Mouse (Mus musculus): Measurements from ENCODE around the gene Olfr1337. TPM values are rescaled to one million over a fixed set of nuclear protein-coding genes. Genes with fewer than 3 reads are reported as not detected.

Gene Olfr1337
- not detected for polyA plus RNA-seq (2014; fragmentation: Illumina TruSeq; extraction: RNeasy Lipid Tissue Mini Kit (QIAGEN cat#74804); ENCODE audit: low read depth, low replicate concordance)

DNA sequence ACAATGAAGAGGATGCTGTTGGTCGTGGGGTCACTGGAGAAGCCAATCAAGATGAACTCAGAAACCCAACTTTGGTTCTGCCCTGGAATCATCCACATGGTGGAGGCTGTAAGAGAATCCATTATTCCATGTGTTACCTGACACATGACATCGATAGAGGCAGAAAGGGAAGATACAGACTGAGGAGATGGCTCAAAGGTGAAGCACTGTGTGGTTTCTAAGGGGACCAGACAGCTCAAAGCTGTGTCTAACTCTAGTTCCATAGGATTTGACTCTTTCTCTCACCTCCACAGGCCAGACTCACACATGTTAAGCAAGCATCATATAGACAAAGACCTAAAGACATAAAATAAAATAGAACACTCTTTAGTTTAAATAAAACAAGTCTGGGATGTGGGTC is at the start of gene Olfr1337:
Olfr1337 (minus strand) TSS at position 101 of the 400 bp plus-strand sequence.

DNA sequence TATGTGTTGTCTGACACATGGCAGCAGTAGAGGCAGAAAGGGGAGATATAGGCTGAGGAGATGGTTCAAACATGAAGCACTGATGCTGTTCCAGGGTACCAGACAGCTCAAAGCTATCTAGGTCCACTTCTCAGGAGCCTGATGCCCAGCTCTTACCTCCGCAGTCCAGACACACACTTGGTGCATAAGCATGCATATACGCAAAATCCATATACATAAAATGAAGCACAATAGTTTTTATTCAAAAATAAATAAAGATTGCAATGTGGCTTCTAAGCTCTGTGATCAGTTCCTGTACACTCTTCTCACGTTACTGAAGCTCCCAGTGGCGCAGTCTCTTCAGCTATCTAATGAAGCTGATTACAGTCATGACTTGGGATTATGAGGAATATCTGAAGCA is 27.5 kb upstream of the Olfr1337 start, which contains the start of gene Olfr1335:
Olfr1335 (minus strand) TSS at position 101 of the 400 bp plus-strand sequence.

DNA sequence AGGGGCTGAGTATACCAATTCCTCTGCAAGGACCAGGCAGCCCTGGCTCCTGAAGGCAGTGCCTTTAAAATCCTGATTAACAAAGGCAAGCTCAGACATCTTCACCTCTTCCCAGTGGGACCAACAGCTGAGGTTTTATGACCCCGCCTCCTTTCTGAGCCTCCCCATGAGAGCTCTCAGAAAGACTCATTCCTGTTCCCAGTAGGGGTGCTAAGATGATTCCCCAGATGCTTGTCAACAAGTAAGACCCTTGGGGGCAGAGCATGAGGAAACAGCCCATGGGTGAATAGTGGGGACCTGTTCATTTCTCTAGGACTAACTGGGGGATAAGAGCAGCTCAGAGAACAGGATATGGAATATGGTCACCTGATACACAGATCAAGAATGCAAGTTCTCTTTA is 23.7 kb downstream of the Olfr1337 start, which contains the start of gene Olfr1338:
Olfr1338 (minus strand) TSS at position 101 of the 400 bp plus-strand sequence.

DNA sequence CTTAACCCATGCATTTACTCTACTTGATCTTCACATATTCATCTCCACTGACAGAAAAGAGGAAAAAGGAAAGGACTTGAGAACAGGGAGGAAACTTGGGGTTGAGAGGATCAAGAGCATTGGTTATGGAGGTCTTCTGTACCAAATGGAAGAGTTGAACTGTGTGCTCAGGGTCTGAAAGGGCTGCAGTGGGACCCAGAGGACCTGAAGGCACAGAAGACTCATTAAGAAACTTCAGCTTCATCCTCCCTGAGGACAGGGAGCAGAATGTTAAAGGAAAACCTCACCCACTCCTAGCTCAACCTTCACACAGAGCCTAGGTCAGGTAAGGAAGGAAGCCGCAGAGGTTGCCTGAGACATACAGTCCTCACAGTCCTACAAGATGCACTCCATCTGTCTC is 50.5 kb downstream of the Olfr1337 start, which contains the start of gene Olfr1339:
Olfr1339 (plus strand) TSS at position 301 of the 400 bp plus-strand sequence.

Other genes with a start within 250 kb of the Olfr1337 start
- not detected for gene Tmem125, start 238.5 kb downstream of the Olfr1337 start, polyA plus RNA-seq (2014; fragmentation: Illumina TruSeq; extraction: RNeasy Lipid Tissue Mini Kit (QIAGEN cat#74804); ENCODE audit: low read depth, low replicate concordance)
- gene Cfap57, start 161.8 kb downstream of the Olfr1337 start, polyA plus RNA-seq (2014; fragmentation: Illumina TruSeq; extraction: RNeasy Lipid Tissue Mini Kit (QIAGEN cat#74804); ENCODE audit: low read depth, low replicate concordance), result not detected
- gene Ebna1bp2, start 161.8 kb downstream of the Olfr1337 start, polyA plus RNA-seq (2014; fragmentation: Illumina TruSeq; extraction: RNeasy Lipid Tissue Mini Kit (QIAGEN cat#74804); ENCODE audit: low read depth, low replicate concordance), result 22.7 TPM
- not detected for gene Olfr62, start 123.6 kb downstream of the Olfr1337 start, polyA plus RNA-seq (2014; fragmentation: Illumina TruSeq; extraction: RNeasy Lipid Tissue Mini Kit (QIAGEN cat#74804); ENCODE audit: low read depth, low replicate concordance)
- gene Olfr1342, start 89.8 kb downstream of the Olfr1337 start, polyA plus RNA-seq (2014; fragmentation: Illumina TruSeq; extraction: RNeasy Lipid Tissue Mini Kit (QIAGEN cat#74804); ENCODE audit: low read depth, low replicate concordance), result not detected
- not detected for gene Olfr1341, start 79.1 kb downstream of the Olfr1337 start, polyA plus RNA-seq (2014; fragmentation: Illumina TruSeq; extraction: RNeasy Lipid Tissue Mini Kit (QIAGEN cat#74804); ENCODE audit: low read depth, low replicate concordance)
- gene Olfr1340, start 62.4 kb downstream of the Olfr1337 start, polyA plus RNA-seq (2014; fragmentation: Illumina TruSeq; extraction: RNeasy Lipid Tissue Mini Kit (QIAGEN cat#74804); ENCODE audit: low read depth, low replicate concordance), result not detected
- not detected for gene Olfr1339, start 50.4 kb downstream of the Olfr1337 start, polyA plus RNA-seq (2014; fragmentation: Illumina TruSeq; extraction: RNeasy Lipid Tissue Mini Kit (QIAGEN cat#74804); ENCODE audit: low read depth, low replicate concordance)
- not detected for gene Olfr1338, start 23.8 kb downstream of the Olfr1337 start, polyA plus RNA-seq (2014; fragmentation: Illumina TruSeq; extraction: RNeasy Lipid Tissue Mini Kit (QIAGEN cat#74804); ENCODE audit: low read depth, low replicate concordance)
- gene Olfr1335, start 27.4 kb upstream of the Olfr1337 start, polyA plus RNA-seq (2014; fragmentation: Illumina TruSeq; extraction: RNeasy Lipid Tissue Mini Kit (QIAGEN cat#74804); ENCODE audit: low read depth, low replicate concordance), result not detected
- not detected for gene Olfr1333, start 53.7 kb upstream of the Olfr1337 start, polyA plus RNA-seq (2014; fragmentation: Illumina TruSeq; extraction: RNeasy Lipid Tissue Mini Kit (QIAGEN cat#74804); ENCODE audit: low read depth, low replicate concordance)
- not detected for gene Olfr1331, start 82.1 kb upstream of the Olfr1337 start, polyA plus RNA-seq (2014; fragmentation: Illumina TruSeq; extraction: RNeasy Lipid Tissue Mini Kit (QIAGEN cat#74804); ENCODE audit: low read depth, low replicate concordance)
- not detected for gene Olfr1330, start 106.0 kb upstream of the Olfr1337 start, polyA plus RNA-seq (2014; fragmentation: Illumina TruSeq; extraction: RNeasy Lipid Tissue Mini Kit (QIAGEN cat#74804); ENCODE audit: low read depth, low replicate concordance)
- gene Olfr1329, start 134.9 kb upstream of the Olfr1337 start, polyA plus RNA-seq (2014; fragmentation: Illumina TruSeq; extraction: RNeasy Lipid Tissue Mini Kit (QIAGEN cat#74804); ENCODE audit: low read depth, low replicate concordance), result not detected
- gene Olfr1328, start 156.0 kb upstream of the Olfr1337 start, polyA plus RNA-seq (2014; fragmentation: Illumina TruSeq; extraction: RNeasy Lipid Tissue Mini Kit (QIAGEN cat#74804); ENCODE audit: low read depth, low replicate concordance), result not detected
- not detected for gene Lao1, start 179.0 kb upstream of the Olfr1337 start, polyA plus RNA-seq (2014; fragmentation: Illumina TruSeq; extraction: RNeasy Lipid Tissue Mini Kit (QIAGEN cat#74804); ENCODE audit: low read depth, low replicate concordance)

Data from adrenal gland, adult 10 weeks (tissue).